Mouse (Mus musculus): ENCODE results near the gene Parl.

DNA sequence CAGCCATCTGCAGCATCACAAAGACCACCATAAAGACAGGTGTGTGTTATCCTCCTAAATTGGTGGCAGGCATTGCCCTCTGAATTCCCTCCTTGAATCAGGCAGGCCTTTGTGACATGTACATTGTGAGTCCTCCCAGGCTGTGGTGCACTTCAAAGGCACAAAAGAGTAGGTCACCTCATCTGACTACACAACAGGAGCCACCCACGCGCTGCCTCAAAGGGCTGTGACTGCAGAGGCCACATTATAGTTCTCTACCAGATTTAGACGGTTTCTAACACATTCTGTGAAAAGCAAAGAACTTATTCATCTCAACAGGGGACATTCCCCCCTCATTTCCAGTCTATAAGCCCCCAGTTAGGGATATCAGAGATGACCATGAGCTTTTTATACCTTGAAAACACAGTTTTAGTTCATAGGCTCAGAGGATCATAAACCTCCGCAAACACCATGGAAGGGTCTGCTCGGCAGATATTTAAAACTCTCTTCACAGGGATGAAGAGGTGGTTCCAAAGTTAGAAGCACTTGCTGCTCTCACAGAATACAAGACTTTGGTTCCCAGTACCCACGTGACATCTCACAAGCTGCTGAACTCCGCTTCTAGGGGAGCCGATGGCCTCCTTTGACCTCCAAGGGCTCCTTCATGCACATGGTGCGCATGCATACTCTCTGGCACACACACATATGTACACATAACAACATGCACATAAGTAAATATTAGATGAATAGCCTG is 53.6 kb downstream of the Parl start:
- no peak for TF ChIP-seq CTCF (IDR thresholded peaks at IDR 0.05; ENCODE audit: extremely low read depth, insufficient read depth, insufficient read length, insufficient replicate concordance)
- TF ChIP-seq POLR2A (IDR thresholded peaks at IDR 0.05; ENCODE audit: low read depth, low read length) = no peak
